Mouse (Mus musculus) hindbrain, embryonic 16.5 days (tissue): ENCODE measurements around the gene Sh3bp1. TPM values are rescaled to one million over a fixed set of nuclear protein-coding genes. Genes with fewer than 3 reads are reported as not detected.

Experiments
- ATAC-seq: fragments of 200-750 bp; cut with Nextera tagmentation; 2 replicates; pipeline ENCODE4 v1.8.0; 2017; ENCODE audit warnings: moderate TSS enrichment, moderate library complexity
- H3K27ac ChIP-seq: fragments of 300-500 bp; sonication (generic); 2 replicates; pipeline ENCODE4 v1.5.1; 2014; ENCODE audit warnings: low read depth, mild to moderate bottlenecking, control low read depth, low read length, moderate library complexity
- H3K27me3 ChIP-seq: fragments of 300-500 bp; sonication (generic); replicated peaks from 2 replicates; pipeline ENCODE4 v1.6.1; 2014; ENCODE audit warnings: low read length; ENCODE audit not compliant: control insufficient read depth, insufficient read depth
- H3K36me3 ChIP-seq: fragments of 300-500 bp; sonication (generic); 2 replicates; pipeline ENCODE4 v1.6.1; 2014; ENCODE audit warnings: mild to moderate bottlenecking, low read length, moderate library complexity, mixed read lengths; ENCODE audit not compliant: control insufficient read depth, insufficient read depth
- H3K4me1 ChIP-seq: fragments of 300-500 bp; sonication (generic); 2 replicates; pipeline ENCODE4 v1.6.1; 2014; ENCODE audit warnings: low read depth, low read length; ENCODE audit not compliant: control insufficient read depth, insufficient read depth
- H3K4me2 ChIP-seq: fragments of 300-500 bp; sonication (generic); 2 replicates; pipeline ENCODE4 v1.6.1; 2014; ENCODE audit warnings: mild to moderate bottlenecking, low read length, control low read depth, moderate library complexity
- H3K4me3 ChIP-seq: fragments of 300-500 bp; sonication (generic); 2 replicates; pipeline ENCODE4 v1.5.1; 2014; ENCODE audit warnings: mild to moderate bottlenecking, low read length, control low read depth, moderate library complexity
- H3K9ac ChIP-seq: fragments of 300-500 bp; sonication (generic); 2 replicates; pipeline ENCODE4 v1.6.1; 2014; ENCODE audit warnings: low read depth, mild to moderate bottlenecking, control low read depth, low read length, moderate library complexity
- H3K9me3 ChIP-seq: fragments of 300-500 bp; sonication (generic); 2 replicates; pipeline ENCODE4 v1.6.1; 2014; ENCODE audit warnings: mild to moderate bottlenecking, low read length, moderate library complexity; ENCODE audit not compliant: control insufficient read depth
- WGBS: fragments of 180-500 bp; shearing (Covaris S2); extraction: QIAGEN DNeasy Blood & Tissue Kit; methylation state at CpG from one replicate; pipeline ENCODE4 v1.1.7; 2014; 5-methylcytosine and 5-hydroxymethylcytosine counted together
- microRNA-seq: library from miRNA; unstranded; fragments of <30 nt; microRNA quantifications from one replicate; pipeline ENCODE4, GENCODE M21; 2017
- polyA plus RNA-seq: library from polyadenylated mRNA; unstranded; fragments of >200 nt; fragmentation: Nextera tagmentation; extraction: Ambion mirVana; gene quantifications from 2 replicates; pipeline ENCODE4 v1.2.1, GENCODE M21; 2015

The Sh3bp1 gene
- polyA plus RNA-seq, 1 experiment from 2014 or later: 4.5 TPM

GRCm38 (mm10) chr15:78960088-78960487 lies 60.5 kb downstream of the Sh3bp1 start:
- Histone ChIP-seq H3K9ac (no peak overlapping the region), H3K27ac (no peak overlapping the region), H3K4me1 (no peaks in the 10 kb centered on the region; the same call in 1 of the 2 replicates), H3K4me2 (no peak overlapping the region), H3K4me3 (no peak overlapping the region), H3K36me3 (peaks cover 21% of the 10 kb centered on the region), H3K9me3 (no peaks in the 10 kb centered on the region), H3K27me3 (no peaks in the 10 kb centered on the region)
- ATAC-seq: no peak
- whole genome bisulfite sequencing: 80% methylated on average over 4 of the region's 4 CpGs

Small RNA genes lying within 50 kb of the gene (microRNA-seq; reads per million reads assigned to microRNA genes)
- gene Mir6955: not detected

Other genes starting within 250 kb of the Sh3bp1 start
- 11.6 and 13.3 TPM in 2 replicates for gene Elfn2, start 181.0 kb upstream of the Sh3bp1 start, polyA plus RNA-seq
- 19.7 and 20.1 TPM in 2 replicates for gene Mfng, start 126.3 kb upstream of the Sh3bp1 start, polyA plus RNA-seq
- gene Card10, start 96.7 kb upstream of the Sh3bp1 start, polyA plus RNA-seq: 2.5 and 2.8 TPM in 2 replicates
- 15.9 and 17.5 TPM in 2 replicates for gene Cdc42ep1, start 57.1 kb upstream of the Sh3bp1 start, polyA plus RNA-seq
- not detected in 2 replicates for gene Lgals2, start 44.2 kb upstream of the Sh3bp1 start, polyA plus RNA-seq
- gene Gga1, start 22.6 kb upstream of the Sh3bp1 start, polyA plus RNA-seq: 46.1 and 51.8 TPM in 2 replicates
- 0.11 TPM in 1 of 2 replicates, not detected in the other for gene Gm49510, start 101 bp upstream of the Sh3bp1 start, polyA plus RNA-seq
- 94.7 and 96.9 TPM in 2 replicates for gene Pdxp, start 14.2 kb downstream of the Sh3bp1 start, polyA plus RNA-seq
- 105 and 169 TPM in 2 replicates for gene Lgals1, start 27.0 kb downstream of the Sh3bp1 start, polyA plus RNA-seq
- 63.6 and 68.1 TPM in 2 replicates for gene Nol12, start 35.2 kb downstream of the Sh3bp1 start, polyA plus RNA-seq
- 36.1 and 40.4 TPM in 2 replicates for gene Triobp, start 48.0 kb downstream of the Sh3bp1 start, polyA plus RNA-seq
- 200 and 206 TPM in 2 replicates for gene H1f0, start 128.7 kb downstream of the Sh3bp1 start, polyA plus RNA-seq
- gene Galr3, start 142.1 kb downstream of the Sh3bp1 start, polyA plus RNA-seq: 0.14 TPM in 1 of 2 replicates, not detected in the other
- 50.0 and 54.0 TPM in 2 replicates for gene Ankrd54, start 163.1 kb downstream of the Sh3bp1 start, polyA plus RNA-seq
- gene Eif3l, start 175.4 kb downstream of the Sh3bp1 start, polyA plus RNA-seq: 174 and 177 TPM in 2 replicates
- 11.6 and 13.9 TPM in 2 replicates for gene Micall1, start 209.1 kb downstream of the Sh3bp1 start, polyA plus RNA-seq
- 258 and 285 TPM in 2 replicates for gene Polr2f, start 241.2 kb downstream of the Sh3bp1 start, polyA plus RNA-seq
- gene 1700088E04Rik, start 241.5 kb downstream of the Sh3bp1 start, polyA plus RNA-seq: 18.0 and 20.2 TPM in 2 replicates